Mouse (Mus musculus): ENCODE data around the gene Ttpal. TPM values are rescaled to one million over a fixed set of nuclear protein-coding genes. Genes with fewer than 3 reads are reported as not detected.

The Ttpal gene
- total and polyA plus RNA-seq, 2 experiments from 2014 or later, result 27.9 to 54.6 TPM

GRCm38 (mm10) chr2:163637655-163638266, 35.6 kb downstream of the Ttpal start:
- H3K27me3 ChIP-seq (ENCODE audit: insufficient read depth, low read length), result no peaks in the 10 kb centered on the region
- DNase-seq (ENCODE audit: low spot score) (no peak), ATAC-seq (no peak)
- 0 out of 2 replicates have a peak, but pooled peaks cover 3% of the 10 kb centered on the region for H3K4me1 ChIP-seq (ENCODE audit: insufficient read depth, low read length)
- 0 out of 2 replicates have a peak, but pooled peaks cover 3% of the 10 kb centered on the region for H3K36me3 ChIP-seq (ENCODE audit: insufficient read depth, low read length)
- H3K4me2 ChIP-seq (ENCODE audit: low read depth, low read length), result no peak overlapping the region
- WGBS, result 79% methylated on average over 5 of the region's 5 CpGs
- no peaks in the 10 kb centered on the region for H3K9me3 ChIP-seq (ENCODE audit: low read length)
- no peak overlapping the region for H3K27ac ChIP-seq
- no peak overlapping the region for H3K4me3 ChIP-seq (ENCODE audit: low read length)
- TF ChIP-seq CTCF (IDR thresholded peaks at IDR 0.05; ENCODE audit: low read depth), result no peak
- H3K9ac ChIP-seq (replicated peaks; ENCODE audit: low read length), result no peak overlapping the region

GRCm38 (mm10) chr2:163640493-163640892, 38.4 kb downstream of the Ttpal start:
- peak; percentile 29; the same call in 1 of the 2 replicates for TF ChIP-seq CTCF (IDR thresholded peaks at IDR 0.05; ENCODE audit: low read depth)
- Histone ChIP-seq H3K4me3 (ENCODE audit: low read length) (no peak overlapping the region), H3K9me3 (ENCODE audit: low read length) (no peaks in the 10 kb centered on the region), H3K4me2 (ENCODE audit: low read depth, low read length) (no peak overlapping the region), H3K9ac (replicated peaks; ENCODE audit: low read length) (no peak overlapping the region), H3K36me3 (ENCODE audit: insufficient read depth, low read length) (0 out of 2 replicates have a peak, but pooled peaks cover 3% of the 10 kb centered on the region), H3K4me1 (ENCODE audit: insufficient read depth, low read length) (0 out of 2 replicates have a peak, but pooled peaks cover 3% of the 10 kb centered on the region), H3K27ac (no peak overlapping the region), H3K27me3 (ENCODE audit: insufficient read depth, low read length) (no peaks in the 10 kb centered on the region)
- ATAC-seq (no peak), DNase-seq (ENCODE audit: low spot score) (no peak)
- 73% methylated on average over 3 of the region's 3 CpGs for WGBS

GRCm38 (mm10) chr2:163641681-163642080, 39.6 kb downstream of the Ttpal start:
- no peak overlapping the region for H3K9ac ChIP-seq (replicated peaks; ENCODE audit: low read length)
- H3K4me1 ChIP-seq (ENCODE audit: insufficient read depth, low read length), result 0 out of 2 replicates have a peak, but pooled peaks cover 3% of the 10 kb centered on the region
- no peaks in the 10 kb centered on the region for H3K27me3 ChIP-seq (ENCODE audit: insufficient read depth, low read length)
- 76% methylated on average over 3 of the region's 3 CpGs for WGBS
- H3K9me3 ChIP-seq (ENCODE audit: low read length), result no peaks in the 10 kb centered on the region
- no peak overlapping the region for H3K4me2 ChIP-seq (ENCODE audit: low read depth, low read length)
- ATAC-seq (no peak), DNase-seq (ENCODE audit: low spot score) (no peak)
- no peak for TF ChIP-seq CTCF (IDR thresholded peaks at IDR 0.05; ENCODE audit: low read depth)
- no peak overlapping the region for H3K27ac ChIP-seq
- H3K4me3 ChIP-seq (ENCODE audit: low read length), result no peak overlapping the region
- 0 out of 2 replicates have a peak, but pooled peaks cover 3% of the 10 kb centered on the region for H3K36me3 ChIP-seq (ENCODE audit: insufficient read depth, low read length)

GRCm38 (mm10) chr2:163642685-163643575, 40.8 kb downstream of the Ttpal start:
- TF ChIP-seq CTCF (IDR thresholded peaks at IDR 0.05; ENCODE audit: low read depth), result no peak
- H3K36me3 ChIP-seq (ENCODE audit: insufficient read depth, low read length), result no peaks in the 10 kb centered on the region
- H3K27me3 ChIP-seq (ENCODE audit: insufficient read depth, low read length), result no peaks in the 10 kb centered on the region
- no peak for ATAC-seq
- DNase-seq (ENCODE audit: low spot score), result no peak
- 0 out of 2 replicates have a peak overlapping the region, but pooled peaks have one; percentile 94 for H3K9ac ChIP-seq (replicated peaks; ENCODE audit: low read length)
- H3K4me1 ChIP-seq (ENCODE audit: insufficient read depth, low read length), result 0 out of 2 replicates have a peak, but pooled peaks cover 3% of the 10 kb centered on the region
- no peaks in the 10 kb centered on the region for H3K9me3 ChIP-seq (ENCODE audit: low read length)
- H3K4me3 ChIP-seq (ENCODE audit: low read length), result peak overlapping the region; percentile 99; the same call in 1 of the 2 replicates
- peak overlapping the region; percentile 70 for H3K4me2 ChIP-seq (ENCODE audit: low read depth, low read length)
- 84% methylated on average over 30 of the region's 30 CpGs for WGBS
- H3K27ac ChIP-seq, result no peak overlapping the region

DNA sequence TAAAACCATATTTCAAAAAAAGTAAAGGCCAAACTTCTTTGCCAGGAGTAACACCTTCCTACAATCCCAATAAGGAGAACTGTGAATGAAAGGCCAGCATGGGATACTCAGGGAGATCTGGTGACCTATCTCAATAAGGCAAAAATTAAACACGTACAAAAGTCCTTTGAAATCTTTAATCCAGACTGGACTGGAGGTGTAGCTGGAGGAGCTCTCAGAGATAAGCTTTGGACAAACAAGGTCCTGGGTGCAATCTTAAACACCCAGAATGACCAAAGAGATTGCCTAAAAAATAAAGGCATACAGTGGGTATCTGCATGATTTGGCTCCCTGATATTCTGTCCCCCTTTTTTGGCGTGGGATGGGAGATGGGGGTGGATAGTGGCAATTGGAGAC, 41.5 kb downstream of the Ttpal start:
- 77% methylated on average over 2 of the region's 2 CpGs for WGBS
- no peak for TF ChIP-seq CTCF (IDR thresholded peaks at IDR 0.05; ENCODE audit: low read depth)
- Histone ChIP-seq H3K4me2 (ENCODE audit: low read depth, low read length) (peak overlapping the region; percentile 70), H3K27ac (0 out of 2 replicates have a peak overlapping the region, but pooled peaks have one; percentile 99), H3K27me3 (ENCODE audit: insufficient read depth, low read length) (no peaks in the 10 kb centered on the region), H3K36me3 (ENCODE audit: insufficient read depth, low read length) (no peaks in the 10 kb centered on the region), H3K9ac (replicated peaks; ENCODE audit: low read length) (peak overlapping the region; percentile 94; the same call in 1 of the 2 replicates), H3K4me1 (ENCODE audit: insufficient read depth, low read length) (0 out of 2 replicates have a peak, but pooled peaks cover 3% of the 10 kb centered on the region), H3K9me3 (ENCODE audit: low read length) (no peaks in the 10 kb centered on the region), H3K4me3 (ENCODE audit: low read length) (peak overlapping the region; percentile 99)
- no peak for ATAC-seq
- DNase-seq (ENCODE audit: low spot score), result no peak

DNA sequence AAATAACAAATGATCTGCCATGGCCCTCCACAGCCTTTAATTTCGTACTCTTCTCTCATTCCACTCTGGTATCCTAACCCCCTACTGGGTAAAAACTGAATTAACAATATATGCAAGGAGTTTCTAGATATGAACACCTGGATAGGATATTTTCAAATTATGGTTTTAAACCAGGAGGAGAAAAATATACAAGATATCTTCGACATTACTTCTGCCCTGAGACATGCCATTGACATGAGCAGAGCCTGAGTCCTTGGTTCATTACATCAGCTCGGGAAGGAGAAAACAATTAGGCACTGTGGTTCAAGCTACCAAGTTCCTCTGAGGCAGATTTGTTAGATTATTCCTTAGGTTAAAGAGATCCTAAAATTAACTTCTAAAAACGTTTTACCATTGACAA, 41.9 kb downstream of the Ttpal start:
- Histone ChIP-seq H3K4me1 (ENCODE audit: insufficient read depth, low read length) (0 out of 2 replicates have a peak, but pooled peaks cover 3% of the 10 kb centered on the region), H3K4me3 (ENCODE audit: low read length) (peak overlapping the region; percentile 99), H3K36me3 (ENCODE audit: insufficient read depth, low read length) (no peaks in the 10 kb centered on the region), H3K9me3 (ENCODE audit: low read length) (no peaks in the 10 kb centered on the region), H3K9ac (replicated peaks; ENCODE audit: low read length) (peak overlapping the region; percentile 94), H3K4me2 (ENCODE audit: low read depth, low read length) (peak overlapping the region; percentile 70), H3K27ac (peak overlapping the region; percentile 99), H3K27me3 (ENCODE audit: insufficient read depth, low read length) (no peaks in the 10 kb centered on the region)
- DNase-seq (ENCODE audit: low spot score) (peak; percentile 3), ATAC-seq (no peak)
- TF ChIP-seq CTCF (IDR thresholded peaks at IDR 0.05; ENCODE audit: low read depth), result peak; percentile 31
- 4% methylated on average over 4 of the region's 4 CpGs for WGBS

Data from hindbrain, postnatal 0 days (tissue).